Mouse (Mus musculus) lung, postnatal 36 days (tissue): ENCODE measurements around the gene Rabgap1l.

Experiments used
- DNase-seq: peaks from one replicate; pipeline ENCODE4 v3.0.0; 2022; ENCODE audit warnings: mixed read lengths

Gene Rabgap1l

DNA sequence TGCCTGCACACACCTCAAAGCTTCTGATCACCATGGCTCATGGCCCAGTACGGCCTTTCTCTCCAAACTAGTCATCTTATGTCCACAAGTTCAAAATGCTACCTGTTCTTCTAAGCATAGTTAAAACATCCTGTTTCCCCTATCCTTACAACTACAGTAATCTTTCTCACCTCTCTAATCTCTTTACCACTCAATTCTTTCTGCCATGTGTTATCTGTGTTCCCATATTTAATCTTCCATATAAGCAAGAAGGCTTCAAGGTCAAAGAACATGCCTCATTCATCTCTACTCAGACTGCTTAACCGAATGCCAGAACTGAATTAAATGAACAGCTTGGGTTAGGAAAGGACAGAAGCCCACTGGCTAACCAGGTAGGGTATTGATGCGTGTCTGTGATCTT is 5.8 kb downstream of the Rabgap1l start:
- DNase-seq, result no peak

DNA sequence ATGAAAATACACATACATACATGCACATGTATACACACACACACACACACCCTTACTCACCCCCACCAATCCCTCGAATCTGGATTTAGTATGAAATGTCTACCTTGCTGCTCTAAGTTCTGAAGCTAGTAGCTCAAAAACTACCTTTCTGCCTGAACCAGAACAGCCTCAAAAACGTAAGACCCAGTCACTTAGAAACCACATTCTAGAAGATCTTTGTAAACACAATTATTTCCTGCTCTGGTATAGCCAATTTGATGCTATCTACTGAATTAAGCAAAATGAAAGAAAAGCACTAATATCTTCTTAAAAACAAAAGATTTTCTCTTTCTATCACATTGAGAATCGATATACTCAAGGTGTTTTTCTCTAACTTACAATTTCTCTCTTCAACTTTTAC is 6.4 kb downstream of the Rabgap1l start:
- DNase-seq, result no peak

DNA sequence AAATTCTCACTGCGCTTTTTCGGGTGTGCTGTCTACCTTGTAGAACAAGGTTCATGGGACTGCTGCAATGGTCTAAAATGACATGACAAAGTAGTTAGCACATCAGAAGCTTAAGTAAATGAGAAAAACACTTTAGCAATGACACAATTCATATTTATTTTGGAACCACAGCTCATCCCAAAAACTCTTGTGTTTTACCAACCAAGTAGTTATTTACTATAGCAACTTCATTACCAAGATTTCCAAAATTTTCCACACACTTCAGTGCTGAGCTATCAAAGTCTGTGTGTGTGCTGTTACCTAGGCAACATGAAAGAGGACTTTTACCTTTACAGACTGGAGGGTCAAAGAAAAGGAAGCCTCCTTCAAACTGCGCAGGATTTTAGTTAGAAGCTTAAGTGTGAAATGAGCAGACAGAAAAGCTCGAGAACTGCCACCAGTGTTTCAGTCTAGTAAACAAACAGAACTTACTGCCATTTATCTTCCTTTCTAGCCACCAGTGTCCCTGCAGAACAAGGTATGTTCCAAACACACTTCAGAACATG is 7.3 kb downstream of the Rabgap1l start:
- DNase-seq, result no peak

DNA sequence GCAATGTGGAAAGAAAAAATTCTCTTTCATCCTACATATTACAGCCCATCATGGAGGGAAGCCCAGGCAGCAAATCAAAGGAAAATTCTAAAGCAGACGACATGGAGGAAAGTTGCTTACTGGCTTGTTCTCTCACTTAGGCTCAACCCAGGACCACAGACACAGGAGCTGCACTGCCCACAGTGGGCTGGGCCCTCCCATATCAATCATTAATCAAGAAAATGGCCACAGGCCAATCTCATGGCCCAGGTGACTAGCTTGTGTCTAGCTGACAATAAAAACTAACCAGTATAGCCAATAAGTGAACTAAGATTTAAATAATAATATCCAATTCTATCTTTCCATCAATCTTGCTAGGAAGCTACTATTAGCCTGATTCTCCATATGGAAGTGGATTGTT is 8.9 kb downstream of the Rabgap1l start:
- DNase-seq, result no peak

DNA sequence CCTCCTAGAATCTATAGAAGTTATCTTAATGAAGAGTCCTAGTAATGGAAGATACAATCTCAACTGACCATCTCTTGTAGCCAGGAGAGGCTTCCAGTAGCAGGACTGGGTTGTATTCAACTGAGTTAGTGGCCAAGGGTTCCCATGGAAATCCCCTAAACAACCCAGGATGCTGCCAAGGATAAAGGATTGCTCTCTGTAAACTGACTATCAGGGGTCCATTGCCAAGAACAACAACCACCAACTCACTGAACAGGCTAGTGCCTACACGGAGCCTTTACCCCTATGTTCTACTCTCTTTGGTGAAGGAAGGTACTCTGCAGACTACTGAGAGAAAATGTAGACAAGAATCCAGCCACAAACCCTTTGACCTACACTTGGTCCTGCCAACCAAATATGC is 18.8 kb downstream of the Rabgap1l start:
- DNase-seq, result no peak

DNA sequence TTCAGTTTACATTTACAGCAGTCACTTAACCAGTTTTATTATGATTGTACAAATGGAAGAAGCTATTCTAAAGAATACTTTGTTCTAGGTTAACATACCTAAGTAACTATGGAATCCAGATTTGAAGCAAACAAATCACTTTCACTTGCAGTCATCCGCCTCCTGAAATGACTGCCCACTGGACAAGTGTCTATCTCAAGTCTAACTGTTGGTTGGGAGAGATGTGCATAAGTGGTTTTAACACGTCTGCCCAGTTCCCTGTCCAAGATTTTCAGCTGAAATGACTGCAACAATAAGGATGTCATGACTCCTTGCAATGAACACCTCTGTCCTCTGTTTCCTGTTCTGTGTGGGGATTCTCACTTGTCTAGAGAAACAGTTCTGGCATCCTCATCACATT is 27.4 kb downstream of the Rabgap1l start:
- DNase-seq, result no peak

DNA sequence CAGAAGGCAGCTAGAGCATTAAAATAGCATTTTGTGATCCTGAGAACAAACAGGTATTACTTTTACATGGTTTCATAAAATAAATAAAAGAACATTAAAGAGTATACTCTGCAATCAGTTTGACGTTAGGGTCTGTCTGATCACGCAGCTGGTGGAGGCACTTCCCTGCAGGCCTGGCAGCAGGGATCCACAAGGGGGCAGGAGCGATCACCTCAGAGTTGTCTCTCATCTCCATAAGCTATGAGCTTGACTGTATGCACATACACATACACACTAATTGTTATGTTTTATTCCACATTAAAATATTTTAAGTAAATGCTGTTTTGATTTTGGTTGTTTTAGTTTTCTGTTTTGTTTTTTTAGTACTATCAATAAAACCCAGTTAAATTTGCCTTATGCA is 34.8 kb downstream of the Rabgap1l start:
- peak; percentile 86 for DNase-seq

DNA sequence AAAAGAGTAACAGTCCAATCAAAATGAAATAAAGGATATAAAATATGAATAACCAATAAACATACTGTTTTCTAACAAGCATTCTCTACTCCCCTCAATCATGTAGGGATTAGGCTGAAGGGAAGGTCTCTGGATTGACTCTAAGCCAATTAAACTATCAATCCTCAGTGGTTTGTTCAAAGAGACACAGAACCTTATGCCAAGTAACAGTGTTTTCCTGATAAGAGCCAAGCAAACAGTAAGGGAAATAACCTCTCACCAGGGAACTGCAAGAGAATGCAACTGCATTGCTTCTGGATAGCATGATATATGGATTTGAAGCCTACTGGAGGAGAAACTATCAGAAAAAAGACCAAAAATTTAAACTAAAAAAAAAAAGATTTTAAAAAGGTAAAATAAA is 37.7 kb downstream of the Rabgap1l start:
- no peak for DNase-seq

DNA sequence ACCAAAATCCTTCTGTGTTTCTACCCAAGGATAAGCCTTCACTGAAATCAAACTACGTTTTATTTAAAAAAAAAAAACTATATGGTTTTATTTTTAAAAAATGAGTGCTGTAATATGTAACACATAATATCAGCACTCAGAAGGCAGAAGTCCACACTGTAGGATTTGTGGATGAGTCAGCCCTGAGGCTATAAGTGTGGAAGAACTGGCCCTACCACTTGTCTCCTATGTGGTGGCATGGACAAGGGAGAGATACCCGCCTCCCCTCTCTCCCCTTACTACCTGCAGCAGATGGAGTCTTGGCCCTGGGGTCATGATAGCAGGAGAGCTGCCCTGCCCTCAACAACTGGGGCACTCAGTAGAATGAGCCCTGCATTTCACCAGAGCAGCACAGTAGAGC is 42.4 kb downstream of the Rabgap1l start:
- no peak for DNase-seq

DNA sequence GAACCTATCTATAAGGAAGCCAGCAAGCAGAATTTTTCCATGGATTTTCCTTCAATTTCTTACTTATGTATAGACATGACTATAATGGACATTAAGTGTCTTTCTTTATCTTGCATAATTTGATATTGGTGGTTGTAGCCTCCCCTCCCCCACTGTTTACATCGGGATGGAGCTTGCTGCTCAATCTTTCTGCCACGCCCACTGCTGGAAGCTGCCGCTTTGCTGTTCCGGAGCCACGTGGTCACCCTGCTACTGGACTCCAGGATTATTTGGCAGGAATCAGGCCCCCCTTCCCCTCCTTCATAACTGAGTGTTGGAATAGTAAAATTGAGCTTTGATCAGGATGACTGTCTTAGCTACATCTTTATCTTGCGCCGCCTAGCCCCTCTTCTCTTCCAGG is 46.2 kb downstream of the Rabgap1l start:
- DNase-seq, result peak; percentile 46

DNA sequence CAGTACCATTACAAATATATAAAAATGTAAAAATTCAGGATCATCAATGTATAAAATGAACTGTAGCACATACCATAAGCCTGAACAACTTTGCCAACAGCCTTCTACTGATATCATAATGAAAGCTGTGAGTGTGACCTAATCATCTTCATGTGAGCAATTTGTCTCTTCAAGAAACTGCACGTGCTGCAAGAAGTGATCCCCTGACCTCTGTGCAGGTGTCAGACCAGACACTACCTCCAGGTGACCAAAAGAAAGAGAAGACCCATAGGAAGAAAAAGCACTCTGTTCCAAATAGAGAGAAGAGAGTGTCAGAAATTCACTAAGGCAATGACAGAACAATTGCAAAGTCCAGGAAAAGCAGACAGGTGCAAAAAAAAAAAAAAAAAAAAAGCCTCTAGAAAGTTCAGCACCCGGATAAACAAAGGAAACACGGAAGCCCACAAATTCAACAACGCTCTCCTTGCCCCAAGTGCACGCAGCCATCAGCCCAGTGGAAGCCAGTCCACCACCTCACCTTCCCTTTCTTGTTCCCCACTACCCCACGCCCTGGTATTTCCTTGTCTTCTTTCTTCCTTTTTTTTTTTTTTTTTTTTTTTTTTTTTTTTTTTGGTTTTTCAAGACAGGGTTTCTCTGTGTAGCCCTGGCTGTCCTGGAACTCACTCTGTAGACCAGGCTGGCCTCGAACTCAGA is 47.6 kb downstream of the Rabgap1l start:
- DNase-seq, result no peak

DNA sequence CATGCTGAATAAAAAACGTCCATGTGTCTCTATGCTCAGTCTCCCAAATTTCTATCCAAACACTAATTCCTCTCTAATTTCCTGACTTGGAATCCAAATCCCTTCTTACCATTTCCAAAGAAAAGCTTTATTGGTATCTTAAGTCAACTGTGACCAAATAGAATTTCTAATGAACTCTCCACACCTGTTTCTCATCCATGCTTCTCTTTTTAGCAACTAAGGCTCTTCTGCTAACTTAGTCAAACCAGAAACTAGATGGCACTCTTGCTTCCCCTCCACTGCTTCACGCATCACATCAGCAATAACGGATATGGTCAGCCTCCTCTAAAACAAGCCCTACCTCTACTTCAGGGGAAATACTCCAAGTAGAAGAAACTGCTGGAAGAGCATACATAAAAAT is 49.0 kb downstream of the Rabgap1l start:
- no peak for DNase-seq

DNA sequence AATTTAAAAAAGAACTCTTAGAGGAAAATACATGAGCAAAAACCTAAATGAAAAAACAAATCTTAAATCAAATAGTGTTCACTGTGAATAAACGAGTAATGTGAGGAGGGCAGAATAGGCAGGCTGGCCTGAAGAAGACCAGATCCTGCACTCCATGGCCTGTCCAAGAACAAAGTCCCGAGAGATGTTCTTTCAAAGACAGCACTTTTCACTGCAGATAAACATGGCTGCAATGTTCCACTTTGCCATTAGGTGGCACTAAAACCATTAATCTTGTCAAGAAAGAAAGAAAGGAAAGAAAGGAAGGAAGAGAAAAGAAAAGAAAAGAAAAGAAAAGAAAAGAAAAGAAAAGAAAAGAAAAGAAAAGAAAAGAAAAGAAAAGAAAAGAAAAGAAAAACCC is 49.8 kb downstream of the Rabgap1l start:
- peak; percentile 82 for DNase-seq

DNA sequence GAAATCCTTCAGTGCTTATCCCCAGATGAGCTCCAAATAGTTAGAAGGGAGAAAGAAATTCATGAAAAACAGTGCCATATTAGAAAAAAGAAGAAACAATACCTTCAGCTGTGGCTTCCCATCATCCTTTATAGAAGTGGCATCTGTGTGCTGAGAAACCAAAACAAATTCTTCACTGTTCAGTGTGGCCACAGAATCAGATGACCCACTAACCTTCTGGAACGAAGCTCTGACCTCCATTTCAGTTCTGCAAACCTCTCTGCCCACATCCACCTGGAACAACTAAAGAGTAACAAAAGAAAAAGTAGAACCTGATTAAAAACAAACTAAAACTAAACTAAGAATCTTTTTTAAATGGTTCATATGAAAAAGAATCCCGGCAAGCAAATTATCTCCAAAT is 52.4 kb downstream of the Rabgap1l start:
- DNase-seq, result no peak

DNA sequence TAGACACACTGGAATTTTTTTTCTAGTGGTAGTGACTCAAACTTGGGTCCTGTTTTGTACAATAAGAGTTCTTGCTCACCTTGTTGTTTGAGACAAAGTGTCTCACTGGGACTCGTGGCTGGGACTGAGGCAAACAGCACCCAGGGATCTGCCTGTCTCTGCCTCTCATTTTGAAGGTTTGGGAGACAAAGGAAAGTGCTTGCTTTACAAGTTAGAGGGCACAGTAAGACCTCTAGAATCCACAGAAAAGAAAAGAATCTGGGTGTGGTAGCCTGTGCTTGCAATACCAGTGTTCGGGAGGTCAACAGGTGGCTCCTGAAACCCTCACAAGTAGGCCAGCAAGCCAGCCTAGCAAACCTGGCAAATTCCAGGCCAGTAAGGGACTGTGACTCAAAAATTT is 58.3 kb downstream of the Rabgap1l start:
- DNase-seq, result no peak

DNA sequence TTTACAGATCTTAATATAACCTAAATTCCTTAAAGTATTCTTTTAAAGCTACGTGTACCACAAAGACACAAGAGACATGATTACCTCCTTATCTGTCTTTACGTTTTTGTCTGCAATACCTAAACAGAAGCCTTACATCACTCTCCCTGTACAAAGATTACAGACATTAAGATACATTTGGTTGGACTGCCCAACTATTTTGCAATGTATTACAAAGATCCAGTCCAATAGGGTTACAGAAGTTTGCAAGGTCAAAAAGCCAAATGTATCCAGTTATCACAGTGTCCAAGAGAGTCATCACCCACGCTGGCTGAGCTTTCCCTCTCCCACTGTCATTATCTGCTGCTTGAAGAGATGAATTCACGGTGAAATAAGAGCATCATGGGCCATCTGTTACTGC is 63.1 kb downstream of the Rabgap1l start:
- DNase-seq, result no peak

DNA sequence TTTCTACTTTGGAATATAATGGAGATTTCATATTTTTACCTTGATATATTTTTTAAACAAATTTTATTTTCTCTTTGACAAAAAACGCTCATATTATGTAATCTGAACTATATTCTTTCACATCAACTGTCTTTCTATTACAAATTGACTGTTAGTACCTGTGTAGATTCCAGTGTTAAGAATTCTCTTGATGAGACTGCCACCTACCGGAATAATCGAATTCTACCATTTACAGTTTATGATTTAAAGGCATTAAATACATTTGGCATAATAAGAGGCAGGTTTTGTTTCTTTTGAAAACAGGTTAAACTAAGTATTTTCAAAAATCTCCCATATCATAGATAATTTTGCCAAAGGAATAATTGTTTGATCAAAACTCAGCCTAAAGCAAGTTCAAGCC is 75.3 kb downstream of the Rabgap1l start:
- DNase-seq, result peak; percentile 75

DNA sequence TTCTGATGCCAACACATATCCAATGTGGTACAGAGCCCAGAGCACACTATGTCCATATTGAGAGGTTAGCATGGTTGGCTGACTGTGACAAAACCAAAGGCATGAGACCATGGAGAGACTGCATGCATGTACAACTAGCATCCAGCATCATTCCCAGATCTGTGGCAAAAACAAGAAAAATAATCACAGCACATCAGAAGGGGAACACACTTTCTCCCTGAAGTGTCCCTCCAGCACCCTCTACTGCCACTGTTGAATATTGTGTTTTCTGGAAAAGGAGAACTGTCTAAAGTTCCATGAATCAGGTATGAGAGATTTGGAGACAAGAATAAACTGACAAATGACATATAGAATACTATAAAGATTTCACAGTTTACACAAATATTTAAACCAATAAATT is 78.3 kb downstream of the Rabgap1l start:
- DNase-seq, result peak; percentile 8

DNA sequence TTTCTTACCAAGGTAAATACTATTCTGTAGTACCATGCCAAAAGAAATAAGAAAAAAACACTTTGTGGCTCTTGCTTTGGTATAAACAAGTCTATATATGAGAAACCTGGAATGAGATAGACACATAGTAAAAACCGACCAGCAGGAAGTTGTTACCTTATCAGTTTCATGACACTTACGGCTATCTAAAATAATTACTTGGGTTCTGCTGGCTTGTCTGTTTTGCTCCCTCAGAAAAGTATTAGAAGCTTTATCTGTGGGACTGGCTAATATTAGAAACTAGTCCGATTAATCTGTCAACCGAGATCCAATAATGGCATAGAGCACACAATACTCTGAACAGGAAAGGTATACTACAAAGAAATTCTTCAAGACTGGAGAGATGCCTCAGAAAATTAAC is 79.1 kb downstream of the Rabgap1l start:
- DNase-seq, result no peak

DNA sequence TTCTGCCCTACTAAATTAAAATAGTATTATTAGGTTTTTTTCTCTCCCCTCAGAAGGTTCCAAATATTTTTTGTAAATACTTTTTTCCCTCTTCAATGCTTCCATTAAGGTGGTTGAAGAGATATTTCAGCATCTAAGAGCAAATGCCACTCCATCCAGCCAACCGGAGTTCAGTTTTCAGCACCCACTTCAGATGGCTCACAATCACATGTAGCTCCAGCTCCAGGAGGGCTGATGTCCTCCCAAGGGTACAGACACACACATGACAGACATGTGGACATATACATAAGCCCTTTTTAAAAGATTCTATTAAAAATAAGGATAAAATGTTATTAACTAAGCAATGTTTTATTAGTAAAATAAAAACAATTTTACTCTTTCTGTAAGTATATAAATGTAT is 79.6 kb downstream of the Rabgap1l start:
- no peak for DNase-seq

DNA sequence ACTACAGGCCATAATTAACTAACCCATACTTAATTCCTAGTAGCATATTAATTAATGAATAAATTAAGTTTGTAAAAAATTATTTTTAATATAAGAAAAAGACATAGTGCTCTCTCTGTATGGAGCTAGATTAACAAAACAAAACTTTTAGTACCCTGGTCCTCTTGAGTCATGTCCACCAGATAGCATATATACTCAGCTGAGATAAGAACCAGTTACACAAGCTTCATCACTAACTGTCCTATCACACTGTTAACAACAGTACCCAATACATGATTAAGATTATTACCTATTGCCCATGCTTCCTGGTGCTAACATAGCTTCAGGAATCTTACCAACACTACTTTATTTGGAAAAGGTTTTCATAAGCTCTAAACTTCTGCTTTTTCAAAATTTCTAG is 82.5 kb downstream of the Rabgap1l start:
- no peak for DNase-seq

DNA sequence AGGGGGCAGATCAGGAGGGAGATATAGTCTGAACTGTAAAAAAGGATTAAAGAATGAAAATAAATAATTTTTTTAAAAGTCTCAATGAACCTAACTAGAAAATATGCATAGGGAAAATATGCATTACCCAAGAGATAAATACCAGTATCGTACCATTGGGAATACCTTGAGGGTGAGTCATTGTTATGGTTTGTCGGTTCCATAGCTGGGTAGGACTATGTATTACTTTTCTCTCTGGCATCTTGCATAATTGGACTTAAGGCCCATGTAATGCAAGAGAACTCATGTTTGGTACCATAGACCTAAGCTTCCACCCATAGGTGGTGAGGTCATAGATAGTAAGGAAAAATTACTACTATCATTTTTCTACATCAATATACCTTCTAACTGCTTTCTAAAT is 88.4 kb downstream of the Rabgap1l start:
- DNase-seq, result no peak

DNA sequence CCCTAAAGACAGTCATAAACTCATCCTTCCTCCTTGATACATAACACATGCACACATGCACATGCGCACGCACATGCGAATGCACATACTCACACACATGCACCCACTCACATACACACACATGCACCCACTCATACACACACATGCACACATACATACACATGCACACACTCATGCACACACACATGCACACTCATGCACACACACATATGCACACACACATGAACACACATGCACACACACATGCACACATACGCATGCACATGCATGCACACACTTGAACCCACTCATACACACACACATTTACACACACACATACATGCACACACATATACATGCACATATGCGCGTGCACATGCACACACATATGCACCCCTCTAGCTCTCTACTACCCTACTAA is 89.2 kb downstream of the Rabgap1l start:
- no peak for DNase-seq

DNA sequence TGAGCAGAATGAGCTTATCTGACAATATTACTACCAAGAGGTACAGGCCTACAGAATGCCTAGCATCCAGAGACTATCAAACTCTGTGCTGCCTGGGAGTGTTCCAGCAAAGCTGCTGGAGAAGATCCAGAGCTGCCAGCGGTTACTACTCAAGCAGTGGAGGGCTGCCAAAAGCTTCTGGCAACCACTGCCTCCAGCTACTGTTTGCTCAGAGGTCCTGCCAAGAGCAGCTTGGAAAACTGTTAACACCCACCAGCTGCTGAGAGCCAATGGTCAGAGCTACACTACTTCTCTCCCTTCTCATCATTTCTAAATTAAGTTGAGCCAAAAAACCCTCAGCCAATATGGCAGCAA is 99.9 kb downstream of the Rabgap1l start:
- peak; percentile 95 for DNase-seq
